Mouse (Mus musculus): ENCODE results near the gene Fam205a1. TPM values are rescaled to one million over a fixed set of nuclear protein-coding genes. Genes with fewer than 3 reads are reported as not detected.

Gene Fam205a1
- polyA plus RNA-seq, 1 experiment from 2014 or later = 0.15 TPM

Other genes starting within 250 kb of the Fam205a1 start
- gene Gm10591, start 241.7 kb downstream of the Fam205a1 start, polyA plus RNA-seq (2015; fragmentation: Nextera tagmentation; extraction: Ambion mirVana) = not detected in 2 replicates
- gene Gm2564, start 224.2 kb downstream of the Fam205a1 start, polyA plus RNA-seq (2015; fragmentation: Nextera tagmentation; extraction: Ambion mirVana) = not detected in 2 replicates
- not detected in 2 replicates for gene Ccl27b, start 198.6 kb downstream of the Fam205a1 start, polyA plus RNA-seq (2015; fragmentation: Nextera tagmentation; extraction: Ambion mirVana)
- gene Il11ra2, start 192.0 kb downstream of the Fam205a1 start, polyA plus RNA-seq (2015; fragmentation: Nextera tagmentation; extraction: Ambion mirVana) = not detected in 2 replicates
- not detected in 2 replicates for gene 4930578G10Rik, start 118.3 kb downstream of the Fam205a1 start, polyA plus RNA-seq (2015; fragmentation: Nextera tagmentation; extraction: Ambion mirVana)
- not detected in 2 replicates for gene Ccl19, start 97.3 kb downstream of the Fam205a1 start, polyA plus RNA-seq (2015; fragmentation: Nextera tagmentation; extraction: Ambion mirVana)
- 0.96 TPM in 1 of 2 replicates, not detected in the other for gene Ccl21a, start 79.9 kb downstream of the Fam205a1 start, polyA plus RNA-seq (2015; fragmentation: Nextera tagmentation; extraction: Ambion mirVana)
- gene Gm12394, start 2.9 kb upstream of the Fam205a1 start, polyA plus RNA-seq (2015; fragmentation: Nextera tagmentation; extraction: Ambion mirVana) = 0.07 and 0.08 TPM in 2 replicates
- gene Fam205c, start 20.3 kb upstream of the Fam205a1 start, polyA plus RNA-seq (2015; fragmentation: Nextera tagmentation; extraction: Ambion mirVana) = 0.28 and 0.48 TPM in 2 replicates
- gene Phf24, start 62.8 kb upstream of the Fam205a1 start, polyA plus RNA-seq (2015; fragmentation: Nextera tagmentation; extraction: Ambion mirVana) = 0.13 and 0.40 TPM in 2 replicates
- gene Dnajb5, start 95.9 kb upstream of the Fam205a1 start, polyA plus RNA-seq (2015; fragmentation: Nextera tagmentation; extraction: Ambion mirVana) = 0.75 and 0.76 TPM in 2 replicates
- 0.13 and 0.15 TPM in 2 replicates for gene 1700022I11Rik, start 115.7 kb upstream of the Fam205a1 start, polyA plus RNA-seq (2015; fragmentation: Nextera tagmentation; extraction: Ambion mirVana)
- 273 and 314 TPM in 2 replicates for gene Vcp, start 146.6 kb upstream of the Fam205a1 start, polyA plus RNA-seq (2015; fragmentation: Nextera tagmentation; extraction: Ambion mirVana)
- gene Fancg, start 156.6 kb upstream of the Fam205a1 start, polyA plus RNA-seq (2015; fragmentation: Nextera tagmentation; extraction: Ambion mirVana) = 10.3 and 11.8 TPM in 2 replicates
- gene Pigo, start 171.9 kb upstream of the Fam205a1 start, polyA plus RNA-seq (2015; fragmentation: Nextera tagmentation; extraction: Ambion mirVana) = 12.6 and 13.9 TPM in 2 replicates
- 270 and 280 TPM in 2 replicates for gene Stoml2, start 177.8 kb upstream of the Fam205a1 start, polyA plus RNA-seq (2015; fragmentation: Nextera tagmentation; extraction: Ambion mirVana)
- gene Fam214b, start 192.3 kb upstream of the Fam205a1 start, polyA plus RNA-seq (2015; fragmentation: Nextera tagmentation; extraction: Ambion mirVana) = 28.4 and 30.0 TPM in 2 replicates
- 0.30 and 0.37 TPM in 2 replicates for gene Unc13b, start 205.1 kb upstream of the Fam205a1 start, polyA plus RNA-seq (2015; fragmentation: Nextera tagmentation; extraction: Ambion mirVana)

Measured in liver, embryonic 13.5 days (tissue).